Mouse (Mus musculus) forebrain, embryonic 11.5 days (tissue): ENCODE results near the gene Igflr1. TPM values are rescaled to one million over a fixed set of nuclear protein-coding genes. Genes with fewer than 3 reads are reported as not detected.

Source experiments
- ATAC-seq: fragments of 200-750 bp; cut with Nextera tagmentation; replicated peaks from 2 replicates; pipeline ENCODE4 v1.8.0; 2017; ENCODE audit warnings: moderate TSS enrichment; ENCODE audit not compliant: low FRiP score
- DNase-seq: peaks from one replicate; pipeline ENCODE4 v3.0.0-alpha.2; 2017; ENCODE audit warnings: low spot score
- H3K27ac ChIP-seq: fragments of 300-500 bp; sonication (generic); 2 replicates; pipeline ENCODE4 v1.5.1; 2014; ENCODE audit warnings: low read depth, low read length
- H3K27me3 ChIP-seq: fragments of 300-500 bp; sonication (generic); 2 replicates; pipeline ENCODE4 v1.6.1; 2014; ENCODE audit warnings: mild to moderate bottlenecking, low read length, mixed read lengths; ENCODE audit not compliant: control insufficient read depth, insufficient read depth
- H3K36me3 ChIP-seq: fragments of 300-500 bp; sonication (generic); 2 replicates; pipeline ENCODE4 v1.6.1; 2014; ENCODE audit warnings: mild to moderate bottlenecking, low read length, moderate library complexity, mixed read lengths; ENCODE audit not compliant: control insufficient read depth, insufficient read depth
- H3K4me1 ChIP-seq: fragments of 300-500 bp; sonication (generic); replicated peaks from 2 replicates; pipeline ENCODE4 v1.6.1; 2014; ENCODE audit warnings: low read length, mixed read lengths; ENCODE audit not compliant: control insufficient read depth, insufficient read depth
- H3K4me2 ChIP-seq: fragments of 300-500 bp; sonication (generic); 2 replicates; pipeline ENCODE4 v1.6.1; 2014; ENCODE audit warnings: low read depth, mild to moderate bottlenecking, low read length, moderate library complexity, mixed read lengths; ENCODE audit not compliant: severe bottlenecking
- H3K4me3 ChIP-seq: fragments of 300-500 bp; sonication (generic); 2 replicates; pipeline ENCODE4 v1.5.1; 2014; ENCODE audit warnings: low read depth, low read length
- H3K9ac ChIP-seq: fragments of 300-500 bp; sonication (generic); 2 replicates; pipeline ENCODE4 v1.6.1; 2014; ENCODE audit warnings: low read length
- H3K9me3 ChIP-seq: fragments of 300-500 bp; sonication (generic); 2 replicates; pipeline ENCODE4 v1.6.1; 2016; ENCODE audit warnings: low read length, mixed read lengths; ENCODE audit not compliant: control insufficient read depth
- WGBS: fragments of 180-500 bp; shearing (Covaris S2); extraction: QIAGEN DNeasy Blood & Tissue Kit; methylation state at CpG from one replicate; pipeline ENCODE4 v1.1.7; 2014; 5-methylcytosine and 5-hydroxymethylcytosine counted together
- polyA plus RNA-seq: library from polyadenylated mRNA; unstranded; fragments of >200 nt; fragmentation: Nextera tagmentation; extraction: Ambion mirVana; gene quantifications from 2 replicates; pipeline ENCODE4 v1.2.1, GENCODE M21; 2014

Igflr1 gene
- polyA plus RNA-seq, 1 experiment from 2014 or later = 6.0 TPM

- peaks cover 4% of the 10 kb centered on the region; the same call in 1 of the 2 replicates for H3K36me3 ChIP-seq
- peak overlapping the region; percentile 96 for H3K4me3 ChIP-seq
- H3K9ac ChIP-seq = peak overlapping the region; percentile 99
- H3K4me1 ChIP-seq = peaks cover 8% of the 10 kb centered on the region
- H3K27me3 ChIP-seq = no peaks in the 10 kb centered on the region
- 29% methylated on average over 40 of the region's 40 CpGs for WGBS
- DNase-seq (peak; percentile 94), ATAC-seq (peak; percentile 63)
- peak overlapping the region; percentile 93 for H3K4me2 ChIP-seq
- no peaks in the 10 kb centered on the region for H3K9me3 ChIP-seq
- peak overlapping the region; percentile 13 for H3K27ac ChIP-seq
These were observed 24.4 kb downstream of the Igflr1 start for GRCm38 (mm10) chr7:30589435-30590301.

- no peaks in the 10 kb centered on the region for H3K36me3 ChIP-seq
- no peaks in the 10 kb centered on the region for H3K27me3 ChIP-seq
- H3K4me1 ChIP-seq = peaks cover 8% of the 10 kb centered on the region
- no peak overlapping the region for H3K4me3 ChIP-seq
- ATAC-seq (no peak), DNase-seq (no peak)
- no peak overlapping the region for H3K27ac ChIP-seq
- no peak overlapping the region for H3K4me2 ChIP-seq
- no peak overlapping the region for H3K9ac ChIP-seq
- H3K9me3 ChIP-seq = no peaks in the 10 kb centered on the region
- 86% methylated on average over 9 of the region's 9 CpGs for WGBS
These were observed 25.8 kb downstream of the Igflr1 start for GRCm38 (mm10) chr7:30590927-30591604.

- H3K36me3 ChIP-seq = no peaks in the 10 kb centered on the region
- no peak overlapping the region for H3K27ac ChIP-seq
- H3K4me2 ChIP-seq = no peak overlapping the region
- WGBS = 27% methylated on average over 4 of the region's 4 CpGs
- H3K4me3 ChIP-seq = no peak overlapping the region
- H3K27me3 ChIP-seq = no peaks in the 10 kb centered on the region
- H3K9me3 ChIP-seq = no peaks in the 10 kb centered on the region
- H3K4me1 ChIP-seq = peaks cover 8% of the 10 kb centered on the region
- no peak for DNase-seq
- H3K9ac ChIP-seq = no peak overlapping the region
- no peak for ATAC-seq
These were observed 26.4 kb downstream of the Igflr1 start for GRCm38 (mm10) chr7:30591605-30591951.

GRCm38 (mm10) chr7:30592772-30593423, 27.7 kb downstream of the Igflr1 start:
- no peak for ATAC-seq
- DNase-seq = no peak
- 60% methylated on average over 5 of the region's 5 CpGs for WGBS
- H3K27ac ChIP-seq = no peak overlapping the region
- no peaks in the 10 kb centered on the region for H3K9me3 ChIP-seq
- H3K4me1 ChIP-seq = no peaks in the 10 kb centered on the region; the same call in 1 of the 2 replicates
- no peaks in the 10 kb centered on the region for H3K27me3 ChIP-seq
- no peak overlapping the region for H3K9ac ChIP-seq
- H3K36me3 ChIP-seq = no peaks in the 10 kb centered on the region
- no peak overlapping the region for H3K4me3 ChIP-seq
- no peak overlapping the region for H3K4me2 ChIP-seq

- Histone ChIP-seq H3K36me3 (no peaks in the 10 kb centered on the region), H3K4me3 (no peak overlapping the region), H3K9ac (no peak overlapping the region), H3K9me3 (no peaks in the 10 kb centered on the region), H3K4me1 (no peaks in the 10 kb centered on the region; the same call in 1 of the 2 replicates), H3K27ac (no peak overlapping the region), H3K27me3 (no peaks in the 10 kb centered on the region), H3K4me2 (no peak overlapping the region)
- ATAC-seq (no peak), DNase-seq (no peak)
- WGBS = 79% methylated on average over 10 of the region's 10 CpGs
These were observed 28.6 kb downstream of the Igflr1 start for GRCm38 (mm10) chr7:30593579-30594509.

GRCm38 (mm10) chr7:30594510-30595024, 29.3 kb downstream of the Igflr1 start:
- Histone ChIP-seq H3K4me3 (no peak overlapping the region), H3K9ac (no peak overlapping the region), H3K4me1 (no peaks in the 10 kb centered on the region; the same call in 1 of the 2 replicates), H3K27ac (no peak overlapping the region), H3K4me2 (no peak overlapping the region), H3K27me3 (no peaks in the 10 kb centered on the region), H3K9me3 (no peaks in the 10 kb centered on the region), H3K36me3 (no peaks in the 10 kb centered on the region)
- DNase-seq = no peak
- no peak for ATAC-seq
- WGBS = 60% methylated on average over 4 of the region's 4 CpGs

GRCm38 (mm10) chr7:30596093-30596492, 30.9 kb downstream of the Igflr1 start:
- DNase-seq (no peak), ATAC-seq (no peak)
- WGBS = 86% methylated on average over 5 of the region's 5 CpGs

GRCm38 (mm10) chr7:30596811-30597210, 31.6 kb downstream of the Igflr1 start:
- H3K27me3 ChIP-seq = no peaks in the 10 kb centered on the region
- H3K4me1 ChIP-seq = no peaks in the 10 kb centered on the region
- no peaks in the 10 kb centered on the region for H3K9me3 ChIP-seq
- WGBS = 75% methylated on average over 5 of the region's 5 CpGs
- no peak overlapping the region for H3K27ac ChIP-seq
- no peak overlapping the region for H3K9ac ChIP-seq
- ATAC-seq = no peak
- no peak overlapping the region for H3K4me3 ChIP-seq
- H3K36me3 ChIP-seq = no peaks in the 10 kb centered on the region
- H3K4me2 ChIP-seq = no peak overlapping the region
- no peak for DNase-seq

More at GRCm38 (mm10) chr7:30596093-30596492, 30.9 kb downstream of the Igflr1 start:
- H3K36me3 ChIP-seq = no peaks in the 10 kb centered on the region
- no peaks in the 10 kb centered on the region for H3K4me1 ChIP-seq
- no peaks in the 10 kb centered on the region for H3K27me3 ChIP-seq
- no peak overlapping the region for H3K4me3 ChIP-seq
- H3K9ac ChIP-seq = no peak overlapping the region; the same call in 1 of the 2 replicates
- H3K4me2 ChIP-seq = no peak overlapping the region
- no peak overlapping the region for H3K27ac ChIP-seq
- H3K9me3 ChIP-seq = no peaks in the 10 kb centered on the region
